Mouse (Mus musculus) cortical plate, adult 2 months (tissue): ENCODE results near the gene Vcan.
A peak's percentile ranks its signal among the peaks of the same experiment; 100 is the strongest.

ENCODE experiments used
- CTCF ChIP-seq: fragments of 200-500 bp; IDR thresholded peaks from 2 replicates; pipeline ENCODE4 v1.5.1; 2011; ENCODE audit warnings: mild to moderate bottlenecking, control low read depth, low read length; ENCODE audit not compliant: insufficient read depth; ENCODE audit errors: extremely low read depth
- POLR2A ChIP-seq: fragments of 200-500 bp; IDR thresholded peaks from 2 replicates; pipeline ENCODE4 v1.6.1; 2011; ENCODE audit warnings: mild to moderate bottlenecking, low read length, control low read depth; ENCODE audit not compliant: insufficient read depth; ENCODE audit errors: extremely low read depth

DNA sequence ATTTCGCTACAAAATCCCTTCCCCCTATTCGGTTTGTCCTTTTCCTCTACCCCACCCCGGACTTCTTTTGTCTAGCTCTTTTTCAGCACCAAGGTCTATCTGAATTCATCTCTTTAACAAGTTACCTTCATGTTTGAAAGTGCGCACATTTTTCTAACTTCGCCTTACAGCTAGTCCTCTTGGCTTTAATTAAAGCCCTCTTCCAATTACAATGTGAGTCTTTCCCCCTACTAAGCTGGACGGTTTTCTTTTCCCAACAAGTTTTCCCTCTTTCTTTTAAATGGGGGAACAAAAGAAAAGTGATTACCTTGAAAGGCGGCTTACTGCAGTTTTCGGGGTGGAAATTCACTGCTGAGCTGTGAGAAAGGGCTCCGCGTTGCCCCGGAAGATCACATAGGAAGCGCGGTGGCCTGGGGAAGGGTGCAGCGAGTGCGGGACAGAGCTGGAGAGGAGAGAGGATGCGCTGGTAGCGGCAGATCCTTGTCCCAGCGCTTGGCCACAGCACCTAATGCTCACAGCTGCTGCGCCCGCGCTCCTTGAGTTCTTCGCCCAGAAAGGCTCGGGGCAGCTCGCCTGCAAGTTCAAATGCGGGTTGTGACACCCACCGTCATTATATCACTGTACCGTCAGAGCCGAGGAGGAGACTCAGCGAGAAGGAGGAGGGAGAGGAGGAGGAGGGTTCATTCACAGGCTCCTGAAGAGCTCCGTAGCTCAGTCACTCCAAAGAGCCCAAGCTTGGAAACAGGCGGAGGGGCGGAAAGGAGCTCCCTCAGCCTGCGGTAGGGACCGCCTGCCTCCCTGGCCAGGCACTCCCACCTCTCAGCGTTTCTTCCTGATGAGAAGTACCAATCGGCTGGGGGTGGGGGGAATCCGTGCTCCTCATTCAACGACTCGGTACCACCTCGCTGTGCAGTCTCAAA is at the start of gene Vcan:
- TF ChIP-seq CTCF (no peak), POLR2A (0 out of 2 replicates have a peak, but pooled peaks have one; percentile 38)
